ENCODE assay signal across 8 mouse cellular contexts in the genomic region with DNA sequence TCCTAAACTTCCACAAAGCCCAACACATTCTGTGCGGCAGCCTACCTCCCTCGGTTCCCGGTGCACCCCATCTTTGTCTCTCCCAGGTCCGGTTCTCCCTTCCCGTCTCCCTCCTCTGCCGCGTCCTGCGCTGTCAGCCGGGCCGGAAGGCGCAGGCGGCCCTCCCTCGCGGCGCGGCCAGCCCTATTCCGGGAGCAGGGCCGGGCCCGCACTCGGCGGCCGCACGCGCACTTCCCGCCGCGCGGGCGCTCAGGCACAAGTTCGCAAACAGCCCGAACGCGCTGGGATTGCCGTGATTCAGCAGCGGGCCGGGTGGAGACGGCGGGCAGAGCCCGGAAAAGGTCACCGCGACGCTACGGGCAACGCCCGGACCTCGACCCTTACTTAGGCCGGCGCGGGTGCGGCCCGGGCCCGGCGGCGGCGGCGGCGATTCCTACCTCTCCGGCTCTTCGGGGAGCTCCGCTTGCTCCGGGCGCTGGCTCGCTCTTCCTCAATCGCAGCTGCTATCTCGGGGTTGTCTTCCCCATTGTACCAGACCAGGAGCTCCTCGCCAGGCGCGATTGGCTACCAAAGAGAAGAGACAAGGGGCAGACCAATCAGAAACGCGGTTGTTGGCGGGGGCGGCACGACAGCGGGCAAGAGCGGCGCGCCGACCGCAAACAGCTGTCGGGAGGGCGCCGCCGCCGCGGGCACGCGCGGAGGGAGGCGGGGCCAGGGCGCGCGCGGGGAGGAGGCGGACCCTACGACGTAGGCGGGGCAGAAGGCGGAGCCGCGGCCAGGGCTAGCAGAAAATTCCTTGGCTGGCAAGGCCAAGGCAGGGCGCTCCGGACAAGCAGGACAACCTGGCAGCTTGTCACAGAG. TPM values are rescaled to one million over a fixed set of nuclear protein-coding genes. Genes with fewer than 3 reads are reported as not detected.
DNase-seq lines count a peak whose midpoint lies in the region; ATAC-seq lines count a peak whose summit lies in the region.

No protein-coding gene starts in this region.

- DNase-seq in adrenal gland, adult (ENCODE audit: inconsistent age in 2 of 2, low spot score in 1 of 2) = peak; percentile 99 to 100
- DNase-seq in embryo, embryonic 10.5 days (ENCODE audit: low spot score) = peak; percentile 99
- DNase-seq in gastrocnemius, postnatal 14 days = peak; percentile 99
- peak; percentile 99 for DNase-seq in left cerebral cortex, postnatal 10 days (ENCODE audit: extremely low spot score in 1 of 2, low spot score in 2 of 2)
- DNase-seq in right cerebral cortex, postnatal 25 days = peak; percentile 99
- DNase-seq in urinary bladder, postnatal 4 days (ENCODE audit: low spot score in 2 of 2) = peak; percentile 99

- ATAC-seq in inflammation-experienced regulatory T-cells, adult 6 months = peak; percentile 96
- peak; percentile 99 for ATAC-seq in megakaryocyte-erythroid progenitor cell, adult 5-6 weeks (replicated peaks; ENCODE audit: low FRiP score, low TSS enrichment, poor library complexity, severe bottlenecking)

- intact Hi-C loops in gastrocnemius, postnatal 14 days (cut with DNase I; ENCODE audit: low total_unique reads) = no loop called here
- intact Hi-C loops in left cerebral cortex, postnatal 10 days (cut with DNase I) = loop anchor here (5.0 kb wide), 1 partner anchor 50 kb away; a partner anchor contains a TSS

RNA-seq across cellular contexts. Expression of a gene that starts 50.9 kb away (rescaled TPM):
- 10 to 100 TPM; 18.7 to 19.8 TPM for total RNA-seq in gastrocnemius, postnatal 14 days (2021)
- polyA plus RNA-seq in inflammation-experienced regulatory T-cells, adult 6 months (2017; shearing (Covaris generic)) = 10 to 100 TPM; 23.2 to 33.9 (median 28.8) TPM
- 10 to 100 TPM; 30.1 to 30.5 TPM for total RNA-seq in left cerebral cortex, postnatal 10 days (2021)
- 17.0 and 22.9 TPM in 2 replicates for total RNA-seq in megakaryocyte-erythroid progenitor cell, adult 5-6 weeks (2014; fragmentation: Nextera tagmentation)
- 7.8 and 9.0 TPM in 2 replicates for total RNA-seq in megakaryocyte-erythroid progenitor cell, adult 5-6 weeks (2017)

Comparison
In these comparisons a context has a peak if more than half of its experiments do, and no peak if none do; other contexts are left out.
1. Peak in every context shown above with its lines: DNase-seq and ATAC-seq.